Mouse (Mus musculus) A20 (cell line): ENCODE data around the gene Ext2.

Experiments used
- DNase-seq: peaks from one replicate; pipeline ENCODE4 v3.0.0-alpha.2; 2011; ENCODE audit warnings: low read depth, low spot score

Gene Ext2

DNA sequence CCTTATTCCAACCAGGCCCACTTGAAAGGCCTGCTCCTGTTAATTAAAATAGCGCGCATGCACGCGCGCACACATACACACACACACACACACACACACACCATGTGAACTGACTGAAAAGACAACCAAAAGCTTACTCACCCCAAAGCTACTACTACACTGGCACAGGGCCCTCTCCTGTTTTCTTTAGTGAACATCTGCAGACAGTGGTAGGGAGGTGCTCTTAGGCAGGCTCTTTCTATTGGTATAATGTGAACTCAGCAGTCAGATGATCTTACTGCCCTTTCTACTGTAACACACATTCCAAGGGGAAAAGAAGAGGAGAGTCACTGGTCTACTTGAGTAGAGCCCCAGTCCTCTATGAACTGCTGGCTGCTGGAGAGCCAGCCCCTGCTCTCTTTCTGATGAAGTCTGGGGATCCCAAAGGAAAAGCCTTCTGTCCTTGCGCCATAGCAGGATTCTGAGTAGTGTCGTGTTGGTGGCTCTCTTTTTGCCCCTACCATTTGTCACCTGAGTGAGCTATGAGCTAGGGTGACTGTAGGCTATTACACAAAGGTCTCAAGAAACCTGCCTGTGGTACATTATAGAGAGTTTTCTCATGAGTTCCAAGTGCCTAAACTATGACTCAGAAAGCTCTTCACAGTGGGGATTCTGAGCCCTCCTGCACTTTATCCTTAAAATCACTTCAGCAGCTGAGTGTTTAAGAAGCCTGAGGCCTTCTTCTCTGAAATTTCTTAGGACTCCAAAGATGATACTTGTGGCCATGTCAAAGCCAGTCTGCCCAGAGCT lies 45.9 kb downstream of the Ext2 start:
- DNase-seq = no peak

DNA sequence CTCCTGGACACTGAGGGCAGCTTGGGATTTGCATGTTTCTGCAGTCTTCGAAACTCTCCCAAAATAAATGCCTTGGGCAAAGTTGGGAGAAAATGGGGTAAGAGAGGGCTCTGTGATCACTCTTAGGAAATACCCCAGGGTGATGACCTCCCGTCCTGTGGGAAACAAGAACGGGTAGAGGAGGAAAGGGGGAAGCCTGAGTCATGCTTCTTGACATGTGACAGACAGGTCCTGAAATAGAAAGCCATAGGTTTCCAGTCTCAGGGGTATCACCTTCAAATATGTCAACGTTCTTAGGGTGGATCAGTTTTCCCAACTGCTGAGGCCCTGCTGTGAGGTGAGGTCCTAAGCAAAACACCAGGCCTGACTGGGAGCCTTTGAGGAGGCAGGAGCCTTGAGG lies 46.9 kb downstream of the Ext2 start:
- DNase-seq = no peak

DNA sequence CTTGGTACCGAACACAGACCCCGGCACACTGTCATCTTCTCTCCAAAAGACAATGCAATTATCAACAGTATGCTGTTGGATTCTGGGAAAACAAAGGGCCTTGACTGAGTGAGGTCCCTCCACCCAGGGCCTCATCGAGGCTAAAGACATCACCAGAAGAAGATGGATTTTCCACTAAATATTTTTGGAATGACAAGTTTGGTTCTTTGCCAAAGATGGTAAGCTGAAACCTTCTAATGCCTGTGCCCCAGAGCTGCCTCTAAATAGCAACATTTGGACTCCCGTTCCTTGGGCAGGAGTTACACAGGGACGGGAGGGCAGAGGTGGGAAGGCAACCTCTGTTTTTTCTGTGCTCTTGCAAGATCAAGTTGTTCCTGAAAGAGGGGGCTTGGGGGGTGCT lies 47.4 kb downstream of the Ext2 start:
- no peak for DNase-seq

DNA sequence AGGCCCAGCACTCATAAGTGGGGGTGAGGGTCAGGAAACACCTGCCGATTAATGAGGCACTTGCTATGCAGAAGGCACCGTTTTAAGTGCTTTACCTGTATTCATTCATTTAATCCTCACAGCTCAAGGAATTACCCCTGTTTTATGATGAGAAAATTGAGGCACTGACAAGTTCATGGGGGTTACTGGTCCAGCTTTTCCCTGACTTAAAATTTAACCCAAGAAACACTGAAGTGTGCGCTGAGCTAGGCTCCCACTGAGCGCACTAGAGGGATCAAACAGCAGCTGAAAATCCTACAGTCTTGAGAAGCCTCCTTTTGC lies 49.6 kb downstream of the Ext2 start:
- no peak for DNase-seq

DNA sequence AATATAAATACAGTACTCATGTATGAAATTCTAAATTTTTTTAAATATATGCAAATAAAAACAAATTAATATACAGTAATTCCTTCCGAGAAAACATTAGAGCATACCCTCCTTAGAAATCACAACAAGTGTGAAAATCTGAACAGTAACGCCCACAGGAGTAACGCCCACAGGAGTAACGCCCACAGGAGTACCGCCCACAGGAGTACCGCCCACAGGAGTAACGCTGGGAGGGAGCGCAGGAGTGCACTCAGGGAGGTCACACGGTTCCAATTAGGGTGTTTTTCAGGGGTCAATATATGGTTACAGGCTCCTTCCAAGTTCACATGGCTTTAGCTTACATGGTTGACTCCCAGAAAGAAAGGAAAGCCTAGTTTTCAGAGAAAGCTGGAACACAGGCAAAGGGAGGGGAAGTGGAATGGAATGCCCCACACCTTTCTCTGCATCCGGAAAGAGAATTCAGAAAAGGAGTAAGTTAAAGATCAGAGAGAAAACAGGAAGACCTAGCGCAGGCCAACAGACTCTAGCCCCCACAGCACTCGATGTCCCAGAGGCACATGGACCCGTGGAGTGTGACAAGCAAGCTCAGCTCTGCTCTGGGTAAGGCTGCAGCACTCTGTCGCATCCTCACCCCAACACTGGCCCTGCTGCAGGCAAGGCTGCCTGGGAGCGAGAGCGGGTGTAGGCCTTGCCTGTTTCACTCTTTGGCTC lies 50.2 kb downstream of the Ext2 start:
- peak; percentile 80 for DNase-seq

DNA sequence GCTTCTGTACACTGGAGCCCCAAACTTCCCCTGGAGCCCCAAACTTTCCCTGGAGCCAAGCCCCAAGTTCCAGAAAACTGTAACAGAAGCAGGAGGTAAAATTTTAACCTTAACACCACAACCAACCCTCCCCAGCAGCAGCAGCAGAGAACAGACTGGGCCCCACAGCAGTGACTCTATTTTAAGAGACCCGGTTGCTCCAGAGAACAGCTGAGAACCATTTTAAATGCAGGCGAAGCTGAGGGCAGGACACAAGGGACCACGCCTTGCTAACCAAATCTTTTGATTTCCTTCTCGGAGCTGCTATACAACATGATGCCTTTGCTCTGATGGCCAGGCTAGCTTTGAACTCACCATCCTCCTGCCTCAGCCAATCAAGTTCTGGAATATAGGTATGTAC lies 51.5 kb downstream of the Ext2 start:
- no peak for DNase-seq

DNA sequence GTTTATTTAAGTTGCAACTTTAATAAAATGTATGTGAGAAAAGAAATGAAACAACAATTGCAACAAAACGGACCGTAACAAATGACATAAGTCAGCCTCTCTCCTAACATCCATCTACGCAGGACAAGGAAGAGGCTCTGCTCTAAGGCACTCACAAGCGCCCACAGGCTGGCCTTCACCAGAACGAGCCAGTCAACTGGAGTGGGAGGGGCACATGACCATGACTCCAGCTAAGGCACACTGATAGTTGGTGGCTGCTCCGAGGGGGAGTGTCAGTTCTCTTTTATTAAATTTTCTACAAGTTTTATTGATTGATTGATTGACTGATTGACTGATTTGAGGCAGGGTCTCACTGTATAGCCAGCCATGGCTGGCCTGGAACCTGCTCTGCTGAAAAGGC lies 52.5 kb downstream of the Ext2 start:
- no peak for DNase-seq

DNA sequence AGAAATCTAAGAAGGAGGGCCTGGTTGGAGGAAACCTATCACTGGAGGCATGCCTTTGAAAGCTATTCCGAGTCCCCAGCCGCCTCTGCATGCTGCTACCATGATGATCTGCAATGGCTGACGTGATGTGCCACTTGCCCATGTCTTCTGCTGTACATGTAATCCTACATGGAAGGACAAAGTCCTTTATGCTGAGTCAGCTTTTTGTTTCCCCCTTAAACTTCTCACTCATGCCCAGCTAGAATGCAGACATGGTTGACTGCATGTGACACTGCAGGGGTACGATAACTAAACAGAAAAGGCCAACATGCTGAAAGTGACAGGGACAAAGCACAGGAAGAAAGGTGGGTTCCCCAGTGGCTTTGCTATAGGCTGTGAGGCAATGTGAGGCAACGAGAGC lies 56.6 kb downstream of the Ext2 start:
- no peak for DNase-seq

DNA sequence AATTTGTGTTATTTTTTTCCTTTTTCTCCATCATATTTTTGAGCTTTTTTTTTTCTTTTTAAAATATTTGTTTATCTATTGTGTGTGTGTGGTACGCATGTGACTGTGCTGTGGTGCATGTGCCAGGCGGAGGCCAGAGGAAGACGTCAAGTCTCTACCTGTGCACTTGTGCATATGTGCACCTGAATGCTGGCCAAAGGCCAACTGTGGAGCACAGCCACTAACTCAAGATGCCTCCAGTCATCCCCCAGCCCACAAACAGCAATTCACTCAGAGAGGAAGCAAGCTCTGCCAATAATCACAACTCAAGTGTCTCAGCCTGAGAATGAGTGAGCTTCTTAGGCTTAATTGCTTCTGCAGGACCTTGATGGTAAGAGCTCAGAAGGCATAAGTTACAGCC lies 58.2 kb downstream of the Ext2 start:
- DNase-seq = no peak

DNA sequence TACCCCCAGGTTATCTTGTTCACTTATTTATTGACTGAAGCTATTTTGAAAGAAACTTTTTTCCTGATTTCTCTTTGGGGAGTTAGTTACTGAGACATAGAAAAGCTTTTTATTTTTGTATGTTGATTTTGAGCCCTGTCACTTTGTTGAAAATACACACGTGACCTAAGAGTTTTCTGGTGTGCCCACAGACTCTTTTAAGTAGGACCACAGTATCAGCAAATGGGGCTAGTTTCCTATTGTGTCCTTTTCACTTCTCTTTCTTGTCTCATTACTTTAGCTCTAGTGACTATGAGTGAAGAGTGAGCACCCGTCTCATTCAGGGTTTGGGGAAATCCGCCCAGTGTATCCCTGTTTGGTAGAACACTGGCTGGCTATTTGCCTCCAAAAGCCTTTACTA lies 62.0 kb downstream of the Ext2 start:
- DNase-seq = no peak

DNA sequence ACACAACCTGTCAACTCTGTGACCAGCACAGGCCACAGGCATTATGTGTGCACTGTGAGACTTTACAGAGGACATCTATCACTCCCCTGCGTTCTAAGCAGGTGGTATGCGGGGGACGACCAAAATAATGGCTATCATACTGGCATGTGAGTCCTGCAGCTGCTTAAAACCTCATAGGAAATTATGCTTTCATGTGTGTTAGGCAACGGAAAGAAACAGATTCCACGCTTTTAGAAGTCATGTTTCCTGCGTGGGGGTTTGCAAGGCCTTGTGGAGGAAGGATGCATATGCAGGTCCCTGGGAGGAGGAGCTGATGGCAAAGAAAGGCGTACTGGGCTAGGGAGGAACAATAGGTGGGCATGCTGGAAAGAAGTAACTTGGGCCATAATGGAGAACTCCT lies 63.2 kb downstream of the Ext2 start:
- peak; percentile 43 for DNase-seq

DNA sequence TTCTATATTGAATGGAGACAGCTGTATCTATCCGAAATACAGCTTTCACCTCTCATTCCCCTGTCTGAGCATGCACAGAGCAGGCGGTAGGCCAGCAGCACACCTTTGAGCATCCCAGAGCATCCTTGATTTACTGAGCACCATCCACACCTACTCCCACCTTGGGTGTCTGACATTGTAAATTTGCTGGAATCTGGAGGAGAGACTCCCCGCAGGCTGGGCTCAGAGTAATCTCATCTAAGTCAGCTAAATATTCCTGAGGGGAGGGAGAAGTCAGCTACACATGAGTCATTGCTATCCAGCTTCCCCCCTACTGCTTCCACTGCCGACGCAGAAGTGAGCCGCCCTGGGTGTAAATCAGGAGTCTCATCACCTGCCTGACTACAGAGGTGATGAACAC lies 64.1 kb downstream of the Ext2 start:
- no peak for DNase-seq

DNA sequence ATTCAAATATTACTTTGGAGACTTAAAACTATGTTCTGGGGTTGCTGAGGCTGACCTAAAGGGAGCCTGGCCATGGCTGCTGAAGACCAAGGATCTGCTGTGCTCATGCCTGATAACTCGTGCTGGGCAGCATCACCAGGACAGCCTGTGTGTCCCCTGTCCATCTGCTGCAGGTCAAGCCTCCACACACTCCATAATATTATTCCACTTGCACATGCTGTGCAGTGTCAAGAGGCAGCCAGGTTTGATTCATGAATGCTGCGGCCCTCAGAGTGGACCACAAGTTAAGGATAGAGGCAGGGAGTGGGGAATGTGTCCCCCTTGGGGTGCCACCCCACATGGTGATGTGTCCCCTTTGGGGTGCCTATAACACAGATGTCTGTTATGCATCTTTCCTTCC lies 68.0 kb downstream of the Ext2 start:
- no peak for DNase-seq

DNA sequence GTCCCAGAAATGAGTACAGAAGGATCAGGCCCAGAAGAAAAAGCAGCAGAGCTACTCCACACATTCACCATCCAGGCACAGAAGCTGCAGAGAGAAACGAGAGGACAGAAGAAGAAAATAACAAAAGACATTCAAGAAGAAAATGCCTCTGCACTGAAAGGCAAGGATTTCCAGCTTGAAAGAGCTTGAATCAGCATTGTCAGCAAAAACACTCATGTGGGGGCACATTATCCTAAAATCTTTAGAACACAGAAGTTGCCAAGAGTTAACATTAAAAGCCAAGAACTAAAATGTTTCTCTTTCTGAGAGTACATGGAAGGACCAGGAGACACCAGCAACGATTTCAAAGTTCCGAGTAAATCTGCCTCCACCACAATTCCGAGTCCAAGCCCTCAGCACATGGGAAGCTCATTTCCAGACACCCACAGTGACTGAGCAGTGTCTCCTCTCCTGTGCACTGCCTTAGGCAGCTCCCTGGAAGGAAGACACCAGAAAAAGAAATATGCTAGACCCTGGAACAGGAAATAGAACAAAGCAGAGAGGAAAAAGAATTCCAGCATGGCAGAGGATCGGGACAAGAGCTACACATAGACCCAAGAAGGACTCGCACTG lies 69.1 kb downstream of the Ext2 start:
- DNase-seq = no peak

DNA sequence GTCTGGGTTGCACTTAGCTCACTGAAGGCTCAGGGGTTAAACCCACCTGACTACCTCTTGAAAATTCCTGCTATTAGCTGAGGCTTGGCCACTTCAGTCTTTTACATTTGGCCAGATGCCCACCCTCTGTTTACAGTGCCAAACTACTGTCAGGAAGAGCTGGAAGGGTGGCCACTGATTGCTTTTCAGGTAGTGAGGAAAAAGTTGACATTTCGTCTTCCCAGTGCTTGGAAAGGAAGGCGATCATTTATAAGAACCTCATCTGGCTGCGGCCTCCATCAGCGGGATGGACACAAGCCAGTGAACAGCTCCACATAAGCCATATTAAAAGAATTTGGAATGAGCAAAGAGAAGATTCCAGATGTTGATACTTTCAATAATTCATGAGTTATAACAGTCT lies 72.7 kb downstream of the Ext2 start:
- no peak for DNase-seq

DNA sequence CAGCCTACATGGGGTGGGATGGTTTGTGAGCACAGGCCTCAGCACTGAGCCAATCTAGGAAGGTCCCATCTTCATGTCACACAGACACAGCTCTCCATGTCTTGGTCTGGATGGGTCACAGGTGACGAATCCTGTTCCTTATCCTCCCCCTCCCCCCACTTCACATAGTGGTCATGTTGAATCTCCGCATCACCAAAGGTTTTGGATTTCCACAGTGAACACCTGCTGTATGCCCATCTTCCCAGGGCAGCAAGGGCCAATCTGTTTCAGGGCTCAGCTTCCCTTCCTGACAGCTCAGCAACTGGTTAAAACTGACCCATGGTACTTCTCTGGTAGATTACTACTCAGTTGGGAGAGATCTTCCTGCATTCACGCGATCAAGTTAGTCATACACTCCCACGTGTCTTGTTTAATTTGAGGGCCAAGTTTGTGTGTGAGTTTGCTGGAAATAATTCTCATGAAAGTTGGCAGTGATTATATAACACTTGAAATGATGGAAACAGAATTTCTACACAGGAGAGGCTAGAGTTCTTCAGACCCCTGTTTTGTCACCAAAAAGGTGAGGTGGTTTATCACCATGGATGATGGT lies 74.7 kb downstream of the Ext2 start:
- DNase-seq = no peak

DNA sequence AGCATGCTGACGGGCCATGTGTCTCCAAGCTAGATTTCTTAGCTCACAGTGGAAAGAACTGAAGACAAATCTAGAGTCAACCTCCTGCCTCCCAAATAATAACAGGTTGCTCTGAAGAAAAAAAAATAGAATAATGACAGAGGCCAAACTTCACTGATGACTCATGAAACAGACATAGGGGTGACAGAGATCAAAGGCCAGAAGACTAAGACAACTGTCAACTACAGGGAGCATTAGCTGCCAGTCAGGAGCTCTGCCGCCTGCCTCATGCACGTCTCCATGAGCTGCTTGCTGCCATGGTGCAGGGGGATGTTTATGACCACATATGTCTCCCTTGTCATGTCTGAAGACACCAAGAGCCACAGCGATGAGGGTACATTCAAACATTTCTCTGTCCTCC lies 75.7 kb downstream of the Ext2 start:
- no peak for DNase-seq

DNA sequence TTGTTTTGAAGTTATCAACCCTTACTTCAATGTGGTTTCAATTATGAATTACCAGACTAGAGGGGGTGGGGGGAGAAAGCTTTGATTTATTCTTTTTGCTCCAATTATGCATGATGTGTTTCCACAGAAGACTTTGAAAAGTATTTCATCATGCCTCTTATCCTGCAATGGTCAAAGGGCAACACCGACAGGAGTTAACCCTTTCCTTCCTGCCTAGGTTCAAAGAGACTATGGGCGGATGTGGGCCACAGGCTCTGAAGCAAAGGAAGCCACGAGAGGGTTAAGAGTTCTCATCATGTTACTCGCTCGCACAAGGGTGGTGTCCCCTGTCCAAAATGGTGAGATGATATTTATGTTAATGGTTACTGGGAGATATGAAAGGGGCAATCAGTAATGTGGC lies 76.2 kb downstream of the Ext2 start:
- no peak for DNase-seq

DNA sequence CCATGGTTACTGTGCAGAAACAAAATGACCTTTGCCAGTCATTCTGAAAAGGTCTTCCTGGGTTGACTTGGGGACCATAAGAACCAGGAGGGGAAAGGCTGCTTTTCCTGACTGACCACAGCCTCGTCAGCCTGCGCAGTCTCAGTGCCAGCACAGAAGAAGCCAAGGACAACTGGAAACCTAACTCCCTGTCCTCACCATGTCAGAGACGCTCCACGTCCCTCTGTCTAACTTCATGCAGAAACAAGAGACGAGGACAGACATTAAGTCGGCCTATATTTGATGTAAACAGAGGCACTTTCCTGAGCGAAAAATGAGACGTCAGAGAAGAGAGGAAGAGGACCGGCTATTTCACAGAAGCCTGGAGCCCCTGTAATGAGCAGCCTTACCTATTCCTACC lies 76.6 kb downstream of the Ext2 start:
- DNase-seq = no peak

DNA sequence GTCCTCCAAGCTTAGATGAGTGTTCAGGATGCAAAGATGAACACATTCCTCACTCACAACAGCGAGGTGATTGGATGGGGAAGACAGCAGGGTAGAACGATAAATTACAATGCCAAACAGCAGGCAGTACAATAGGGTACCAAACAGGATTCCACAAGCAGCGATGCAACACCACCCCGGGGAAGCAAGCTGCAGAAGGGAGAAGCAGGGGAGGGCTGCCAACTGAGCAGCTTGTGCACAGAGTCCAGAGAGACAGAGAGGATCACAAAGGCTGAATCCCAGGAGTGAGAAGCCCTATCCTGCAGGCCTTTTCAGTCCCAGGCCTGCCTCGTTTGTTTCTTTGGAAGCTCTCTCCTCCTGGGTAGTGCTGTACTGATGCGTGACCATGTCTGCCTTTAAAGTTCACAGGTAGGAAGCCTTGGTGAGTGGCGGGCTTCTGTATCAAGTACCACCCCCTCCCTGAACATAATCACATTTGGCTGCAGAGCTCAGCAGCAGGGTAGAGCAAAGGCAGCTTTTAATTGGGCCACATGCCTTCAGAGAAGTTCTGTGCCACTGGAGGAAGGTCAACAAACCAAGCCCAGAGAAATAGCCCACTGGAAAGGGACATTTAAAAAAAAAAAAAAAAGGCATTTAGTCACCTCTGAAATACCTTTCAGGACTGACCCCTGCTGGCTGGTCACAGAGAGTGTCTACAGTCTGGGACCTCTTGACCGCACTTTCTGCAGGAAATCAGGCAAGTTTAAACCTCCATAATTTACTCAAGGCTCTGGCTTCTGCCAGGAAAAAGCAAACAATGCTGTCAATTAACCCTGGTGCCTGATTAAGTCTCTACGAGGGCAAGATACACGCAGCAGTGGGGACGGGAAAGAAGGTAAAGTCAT lies 77.8 kb downstream of the Ext2 start:
- no peak for DNase-seq

DNA sequence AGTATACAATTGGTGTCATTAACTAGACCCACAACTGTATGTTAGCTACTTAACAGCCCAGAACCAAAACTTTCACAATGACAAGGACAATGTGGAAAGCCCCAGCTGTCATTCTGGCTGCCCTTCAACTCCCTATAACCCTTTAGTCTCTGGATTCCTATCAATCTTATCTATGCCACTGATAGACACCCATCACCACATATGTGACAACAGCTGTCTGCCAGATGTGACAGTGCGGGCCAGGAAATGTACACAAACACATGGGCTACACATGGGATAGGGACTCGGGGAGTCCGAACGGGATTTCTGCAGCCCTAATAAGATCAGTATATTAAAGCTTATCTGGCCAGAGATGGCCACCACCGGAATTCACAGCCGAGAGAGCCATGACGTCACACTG lies 80.7 kb downstream of the Ext2 start:
- no peak for DNase-seq

DNA sequence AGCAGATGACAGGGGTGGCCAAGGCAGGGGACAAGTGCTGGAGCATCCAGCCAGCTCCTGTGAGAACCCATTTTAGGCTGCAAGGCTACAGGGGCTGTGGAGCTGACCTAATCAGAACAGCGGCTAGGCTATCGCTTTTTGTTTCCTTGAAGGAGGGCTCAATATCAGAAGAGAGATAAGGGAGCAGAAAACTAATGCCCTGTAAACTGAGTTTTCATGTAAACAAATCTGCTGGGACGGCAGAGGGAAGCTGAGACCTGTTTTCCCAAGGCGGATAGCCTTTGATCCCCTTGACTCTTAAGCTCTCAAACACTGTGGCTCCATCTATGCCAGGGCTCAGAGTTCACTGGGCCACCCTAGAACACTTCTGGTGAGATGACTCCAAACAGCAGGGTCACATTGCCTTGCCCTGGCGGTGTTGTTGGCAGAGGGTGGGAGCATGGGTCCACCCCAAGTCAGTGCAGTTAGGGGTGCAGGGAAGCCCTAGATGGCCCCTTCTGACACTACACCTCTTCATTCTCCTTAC lies 83.3 kb downstream of the Ext2 start:
- no peak for DNase-seq
